Mouse (Mus musculus) ES-E14 (cell line): ENCODE measurements around the gene Gjb1.

ENCODE experiments used
- CHD2 ChIP-seq: IDR thresholded peaks from 2 replicates; pipeline ENCODE4 v1.6.1; 2014; ENCODE audit warnings: mild to moderate bottlenecking, low read depth, low read length, inconsistent platforms
- MAFK ChIP-seq: IDR thresholded peaks from 2 replicates; pipeline ENCODE4 v1.6.1; 2014; ENCODE audit warnings: mild to moderate bottlenecking, low read depth, low read length, inconsistent platforms; ENCODE audit not compliant: insufficient read depth
- ZNF384 ChIP-seq: IDR thresholded peaks from 2 replicates; pipeline ENCODE4 v1.6.1; 2012; ENCODE audit warnings: low read depth, low read length, inconsistent platforms

- TF ChIP-seq MAFK (no peak), CHD2 (no peak), ZNF384 (no peak)
Measured at GRCm38 (mm10) chrX:101394341-101394740, 18.2 kb downstream of the Gjb1 start.
